Mouse (Mus musculus) cortical plate, adult 2 months (tissue): Measurements from ENCODE around the gene Ring1. TPM values are rescaled to one million over a fixed set of nuclear protein-coding genes. Genes with fewer than 3 reads are reported as not detected.

Experiments
- H3K27ac ChIP-seq: fragments of 200-500 bp; 2 replicates; pipeline ENCODE4 v1.5.1; 2012; ENCODE audit warnings: low read length, control low read depth, inconsistent platforms; ENCODE audit not compliant: insufficient read depth
- H3K4me1 ChIP-seq: fragments of 200-500 bp; 2 replicates; pipeline ENCODE4 v1.6.1; 2011; ENCODE audit warnings: low read length; ENCODE audit not compliant: control insufficient read depth, insufficient read depth
- H3K4me3 ChIP-seq: fragments of 200-500 bp; 2 replicates; pipeline ENCODE4 v1.5.1; 2011; ENCODE audit warnings: mild to moderate bottlenecking, low read length, control low read depth; ENCODE audit not compliant: insufficient read depth
- CTCF ChIP-seq: fragments of 200-500 bp; IDR thresholded peaks from 2 replicates; pipeline ENCODE4 v1.5.1; 2011; ENCODE audit warnings: mild to moderate bottlenecking, control low read depth, low read length; ENCODE audit not compliant: insufficient read depth; ENCODE audit errors: extremely low read depth
- POLR2A ChIP-seq: fragments of 200-500 bp; IDR thresholded peaks from 2 replicates; pipeline ENCODE4 v1.6.1; 2011; ENCODE audit warnings: mild to moderate bottlenecking, low read length, control low read depth; ENCODE audit not compliant: insufficient read depth; ENCODE audit errors: extremely low read depth
- polyA plus RNA-seq: library from polyadenylated mRNA; depleted of rRNA; stranded (reverse); fragments of >200 nt; gene quantifications from 2 replicates; pipeline ENCODE4 v1.2.3, GENCODE M21; 2012; rRNA removed

Gene Ring1
- 73.1 and 73.2 TPM in 2 replicates for polyA plus RNA-seq

DNA sequence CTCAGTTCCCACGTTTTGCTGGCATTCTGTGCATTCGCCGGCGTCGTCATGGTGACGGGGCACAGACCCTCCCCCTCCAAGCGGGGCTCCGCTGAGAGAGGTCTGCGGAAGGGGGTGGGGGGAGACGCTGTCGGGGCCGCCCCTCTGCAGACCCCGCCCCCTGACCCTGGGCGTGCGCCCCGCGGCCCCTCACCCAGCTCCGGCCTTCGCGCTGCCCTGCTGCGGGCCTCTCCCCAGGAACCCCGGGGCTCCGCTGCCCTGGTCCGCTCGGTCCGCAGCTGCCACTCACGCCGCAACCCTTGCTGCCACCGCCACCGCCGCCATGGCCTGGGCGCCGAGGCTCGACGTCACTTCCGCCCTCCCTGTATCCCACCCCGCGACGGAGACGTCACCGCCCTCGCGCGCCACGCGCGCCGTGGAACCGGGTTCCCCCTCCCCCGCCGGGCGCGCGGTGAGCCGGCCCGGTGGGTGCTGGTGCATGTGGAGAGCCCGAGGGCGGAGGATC lies at the start of gene Ring1:
Gene Ring1 (minus strand): TSS at position 364 of the 505 bp plus-strand sequence.
- TF ChIP-seq CTCF (no peak), POLR2A (peak; percentile 76; the same call in 1 of the 2 replicates)
- peak within 1 kb of the TSS; percentile 87 for H3K4me3 ChIP-seq
- peaks cover 5% of the 10 kb centered on the region; the same call in 1 of the 2 replicates for H3K4me1 ChIP-seq
- H3K27ac ChIP-seq = peak within 1 kb of the TSS; percentile 80

DNA sequence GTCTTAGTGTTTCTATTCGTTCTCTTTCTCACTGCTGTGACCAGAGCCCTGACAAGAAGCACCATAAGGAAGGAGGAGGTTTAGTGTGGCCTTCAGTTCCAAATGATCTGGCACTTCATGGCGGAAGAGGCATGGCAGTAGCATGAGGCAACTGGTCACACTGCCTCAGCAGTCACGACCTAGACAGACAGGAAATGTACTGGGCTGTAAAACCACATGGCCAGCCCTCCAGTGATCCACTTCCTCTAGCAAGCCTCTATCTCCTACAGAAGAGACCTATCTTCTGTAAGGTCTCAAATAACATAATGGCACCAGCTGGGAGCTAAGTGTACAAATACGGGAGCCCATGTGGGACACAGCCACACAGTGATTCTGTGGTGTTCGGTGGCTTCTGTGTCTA lies 47.6 kb upstream of the Ring1 start:
- TF ChIP-seq CTCF (no peak), POLR2A (no peak)
- Histone ChIP-seq H3K4me3 (no peak overlapping the region), H3K4me1 (no peaks in the 10 kb centered on the region), H3K27ac (no peak overlapping the region)

DNA sequence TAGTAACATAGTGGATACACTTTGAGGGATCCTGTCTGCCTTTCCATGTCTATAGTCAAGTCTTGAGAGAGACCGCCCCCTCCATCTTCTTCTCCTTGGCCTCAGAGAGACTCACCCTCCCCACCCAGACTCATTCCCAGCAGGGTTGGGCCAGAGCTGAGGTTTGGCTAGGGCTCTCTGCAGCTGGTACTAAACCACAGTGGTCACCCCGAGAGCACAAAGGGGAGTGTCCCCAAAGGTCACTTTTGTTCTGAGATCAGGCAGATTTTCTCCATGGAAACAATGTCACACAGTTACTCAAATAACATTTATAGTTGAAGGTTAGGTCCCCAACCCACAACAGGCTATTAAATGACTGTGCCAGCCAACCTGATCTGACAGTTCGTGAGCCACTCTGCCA lies 44.4 kb upstream of the Ring1 start:
- Histone ChIP-seq H3K27ac (no peak overlapping the region), H3K4me3 (no peak overlapping the region), H3K4me1 (no peaks in the 10 kb centered on the region)
- TF ChIP-seq POLR2A = no peak

DNA sequence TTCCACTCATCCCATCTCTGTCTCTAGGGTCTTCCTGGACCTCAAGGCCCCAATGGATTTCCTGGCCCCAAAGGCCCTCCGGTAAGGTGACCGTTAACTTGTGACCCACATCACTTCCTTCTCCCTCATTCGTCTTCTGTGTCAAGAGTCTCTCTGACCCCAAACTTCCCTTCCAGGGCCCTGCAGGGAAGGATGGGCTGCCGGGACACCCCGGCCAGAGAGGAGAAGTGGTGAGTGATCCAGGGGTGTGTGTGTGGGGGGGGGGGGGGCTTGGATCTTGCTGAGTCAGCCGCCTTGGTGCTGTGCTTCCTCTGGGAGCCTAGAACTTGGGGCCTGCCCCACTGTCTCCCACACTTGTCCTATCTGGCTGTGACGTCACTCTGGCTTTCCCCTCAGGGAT lies 32.7 kb upstream of the Ring1 start:
- TF ChIP-seq CTCF = no peak
- no peak for TF ChIP-seq POLR2A
- Histone ChIP-seq H3K4me1 (no peaks in the 10 kb centered on the region), H3K27ac (no peak overlapping the region), H3K4me3 (no peak overlapping the region)

DNA sequence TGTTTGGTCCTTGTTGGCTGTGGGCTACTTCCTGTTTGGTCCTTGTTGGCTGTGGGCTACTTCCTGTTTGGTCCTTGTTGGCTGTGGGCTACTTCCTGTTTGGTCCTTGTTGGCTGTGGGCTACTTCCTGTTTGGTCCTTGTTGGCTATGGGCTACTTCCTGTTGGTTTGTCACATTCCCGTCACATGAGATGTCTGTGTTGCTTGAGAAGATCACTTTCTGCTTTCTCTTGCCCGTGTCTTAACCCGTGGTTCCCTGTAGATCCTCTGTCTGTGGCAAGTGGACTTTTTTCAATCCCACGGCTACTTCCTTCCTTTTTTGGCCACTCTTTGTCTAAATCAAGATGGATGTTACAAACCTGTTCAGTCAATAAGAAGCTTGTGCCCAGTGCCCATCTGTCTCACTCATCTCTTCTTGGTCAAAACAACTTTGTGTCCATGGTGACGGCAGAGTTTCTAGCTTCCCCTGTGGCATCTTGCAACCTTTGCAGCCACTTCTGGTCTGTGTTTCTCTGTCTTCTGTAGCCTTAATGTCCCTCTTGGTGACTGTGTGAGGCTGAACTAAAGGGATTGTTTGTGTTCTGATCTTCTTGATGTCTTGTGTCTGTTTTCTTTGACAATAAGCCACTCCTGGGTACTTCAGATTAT lies 23.0 kb upstream of the Ring1 start:
- TF ChIP-seq POLR2A (no peak), CTCF (no peak)
- Histone ChIP-seq H3K4me3 (no peak overlapping the region), H3K27ac (no peak overlapping the region), H3K4me1 (no peaks in the 10 kb centered on the region)

GRCm38 (mm10) chr17:34045941-34046340 lies 21.5 kb upstream of the Ring1 start:
- Histone ChIP-seq H3K4me3 (no peak overlapping the region), H3K27ac (no peak overlapping the region), H3K4me1 (peaks cover 1% of the 10 kb centered on the region; the same call in 1 of the 2 replicates)
- no peak for TF ChIP-seq POLR2A
- TF ChIP-seq CTCF = no peak

DNA sequence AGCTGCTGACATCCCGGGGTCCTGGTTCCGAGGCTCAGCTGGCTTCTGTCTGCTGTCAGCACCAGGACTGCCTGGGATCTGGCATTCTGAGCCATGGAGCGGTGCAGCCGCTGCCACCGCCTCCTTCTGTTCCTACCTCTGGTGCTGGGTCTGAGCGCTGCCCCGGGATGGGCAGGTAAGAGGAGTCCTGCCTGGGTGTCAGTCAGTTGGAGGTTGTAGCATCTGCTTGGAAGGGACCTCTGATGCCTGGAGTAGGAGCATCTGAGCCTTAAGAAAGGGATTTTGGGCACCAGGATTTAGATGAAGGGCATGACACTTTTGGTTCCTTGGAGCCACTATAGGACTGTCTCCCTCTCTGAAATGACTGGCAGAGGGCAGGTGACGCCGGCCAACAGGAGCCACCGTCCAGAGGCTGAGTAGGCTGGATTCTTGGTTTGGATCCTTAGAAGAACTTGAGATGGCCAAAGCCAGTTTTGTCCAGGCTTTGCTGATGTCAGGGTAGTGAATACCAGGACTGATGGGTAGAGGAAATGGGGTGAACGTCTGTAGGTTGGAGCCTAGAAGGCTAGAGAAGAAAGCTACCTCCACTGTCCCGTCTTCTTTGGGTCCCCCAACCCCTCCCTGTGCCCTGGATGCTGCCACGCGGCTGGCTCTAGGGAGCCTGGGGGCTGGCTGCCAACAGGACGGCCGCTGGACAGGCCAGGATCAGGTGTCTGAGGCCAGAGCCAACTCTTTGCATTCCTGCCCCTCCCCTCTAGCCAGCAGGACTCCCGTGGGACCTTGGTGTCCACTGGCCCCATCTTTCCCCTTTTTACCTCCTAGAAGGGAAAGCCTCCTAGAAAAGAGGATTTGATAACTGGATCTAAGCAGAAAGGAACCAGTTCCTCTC lies 15.3 kb upstream of the Ring1 start:
- Histone ChIP-seq H3K4me3 (peak overlapping the region; percentile 21; the same call in 1 of the 2 replicates), H3K27ac (no peak overlapping the region), H3K4me1 (peaks cover 3% of the 10 kb centered on the region; the same call in 1 of the 2 replicates)
- TF ChIP-seq POLR2A (no peak), CTCF (no peak)

DNA sequence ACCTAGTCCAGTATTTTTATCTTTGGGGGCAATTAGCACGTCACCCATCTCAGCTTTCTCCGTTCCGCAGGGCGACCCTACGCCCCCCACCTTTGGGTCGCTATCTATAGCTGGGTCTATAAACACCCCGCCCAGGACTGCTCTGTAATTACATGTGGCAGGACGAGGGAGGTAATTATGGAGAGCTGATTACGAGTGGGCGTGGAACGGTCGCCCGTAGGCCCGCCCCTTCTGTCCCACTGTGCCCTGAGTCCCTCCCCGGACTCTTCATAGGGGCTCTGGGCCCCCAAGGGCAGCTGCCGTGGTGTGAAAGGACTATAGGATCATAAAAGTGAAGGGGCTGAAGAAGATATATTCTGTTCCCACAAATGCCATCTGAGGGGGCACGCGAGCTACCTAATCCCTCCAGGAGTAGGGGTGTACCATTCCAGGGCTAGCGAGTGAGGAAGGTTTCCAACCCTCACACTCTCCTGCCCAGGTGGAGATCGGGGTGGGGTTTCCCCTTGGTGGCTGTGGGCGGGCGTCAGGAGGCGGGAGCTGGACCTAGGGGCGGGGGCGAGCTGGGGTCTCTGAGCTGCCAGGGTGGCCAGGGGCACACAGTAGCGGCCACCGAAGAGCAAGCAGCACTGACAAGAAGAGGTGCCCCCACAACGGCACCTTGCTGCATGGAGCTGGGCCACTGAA lies 14.5 kb upstream of the Ring1 start, which contains the start of gene Col11a2:
Gene Col11a2 (plus strand): TSS at position 560 of the 684 bp plus-strand sequence.
- peaks cover 3% of the 10 kb centered on the region; the same call in 1 of the 2 replicates for H3K4me1 ChIP-seq
- peak within 1 kb of the TSS; percentile 21 for H3K4me3 ChIP-seq
- TF ChIP-seq CTCF (no peak), POLR2A (peak; percentile 17; the same call in 1 of the 2 replicates)
- H3K27ac ChIP-seq = peak within 1 kb of the TSS; percentile 84

DNA sequence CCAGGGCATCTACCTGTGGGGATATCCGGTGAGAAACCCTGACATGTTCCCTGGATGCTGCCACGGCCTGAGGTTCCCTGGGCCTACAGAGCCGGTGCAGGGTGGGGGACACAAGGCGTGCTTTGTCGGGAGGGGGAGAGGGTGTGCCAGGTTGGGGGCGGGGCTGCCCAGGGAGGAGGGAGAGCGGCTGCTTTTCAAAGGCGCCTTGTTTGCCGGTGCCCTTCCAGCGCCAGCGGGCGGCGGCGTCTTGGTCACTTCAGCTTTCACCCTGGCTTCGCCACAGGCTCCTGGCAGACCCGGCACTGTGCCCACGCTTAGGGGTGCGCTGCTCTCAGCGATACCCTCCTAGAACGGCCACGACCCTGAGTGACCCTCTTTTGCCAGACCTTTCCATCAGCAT lies 14.0 kb upstream of the Ring1 start:
- Histone ChIP-seq H3K4me1 (peaks cover 3% of the 10 kb centered on the region; the same call in 1 of the 2 replicates), H3K27ac (peak overlapping the region; percentile 84), H3K4me3 (peak overlapping the region; percentile 21; the same call in 1 of the 2 replicates)
- TF ChIP-seq POLR2A (peak; percentile 21; the same call in 1 of the 2 replicates), CTCF (no peak)
